Mouse (Mus musculus) thymus, postnatal 25 days (tissue): Measurements from ENCODE around the gene Gm20388.
A peak's percentile ranks its signal among the peaks of the same experiment; 100 is the strongest.

ENCODE experiments used
- DNase-seq: peaks from one replicate; pipeline ENCODE4 v3.0.0; 2022

Gene Gm20388

DNA sequence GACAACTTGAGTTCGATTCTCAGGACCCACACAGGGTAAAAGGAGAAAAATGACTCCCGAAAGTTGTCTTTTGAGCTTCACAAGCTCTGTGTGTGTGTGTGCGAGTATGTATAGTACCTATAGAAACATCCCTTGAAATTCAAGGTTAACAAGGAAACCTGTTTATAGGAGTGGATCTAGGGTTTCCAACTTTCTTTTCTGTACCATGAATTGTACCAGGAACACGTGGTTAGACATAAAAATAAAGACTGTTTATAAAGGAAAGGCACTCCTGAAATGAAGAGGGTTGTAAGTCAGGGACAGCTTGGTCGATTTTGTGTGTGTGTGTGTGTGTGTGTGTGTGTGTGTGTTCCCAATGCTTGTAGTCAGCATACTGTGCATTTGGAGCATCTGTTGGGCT is 1198.0 kb downstream of the Gm20388 start:
- DNase-seq = no peak

DNA sequence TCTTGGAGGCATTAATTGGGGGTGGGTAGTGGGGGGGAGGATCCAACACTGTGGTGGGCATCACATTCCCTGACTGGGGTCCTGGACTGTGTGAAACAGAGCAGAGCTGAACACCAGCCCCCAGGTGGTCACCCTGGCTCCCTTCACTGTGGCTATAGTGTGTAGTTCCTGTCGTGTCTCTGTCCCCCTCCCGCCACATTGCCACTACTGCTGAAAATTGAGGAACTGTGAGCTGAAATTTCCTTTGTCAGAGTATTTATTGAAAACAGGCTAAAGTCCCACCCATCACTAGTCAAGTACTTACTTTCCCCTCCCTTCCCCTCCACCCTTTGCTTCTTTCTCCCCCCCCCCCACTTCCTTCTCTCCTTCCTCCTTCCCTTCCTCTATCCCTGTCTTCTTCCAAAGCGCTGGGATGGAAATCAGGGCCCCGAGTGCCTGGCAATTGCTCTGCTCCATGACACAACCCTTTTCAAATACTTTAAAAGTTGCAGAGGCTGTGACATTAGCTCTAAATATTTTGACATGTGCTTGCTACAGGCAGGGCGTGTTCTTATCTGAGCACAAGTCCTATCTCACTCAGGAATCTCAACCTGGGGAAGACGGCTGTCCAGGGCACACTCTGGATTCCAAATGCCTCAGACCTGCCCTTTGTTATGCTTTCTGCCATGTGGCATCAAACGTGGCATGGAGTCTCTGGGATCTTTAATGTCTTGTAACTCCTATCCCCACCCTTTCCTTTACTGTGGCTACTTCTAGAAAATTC is 1200.7 kb downstream of the Gm20388 start:
- no peak for DNase-seq

DNA sequence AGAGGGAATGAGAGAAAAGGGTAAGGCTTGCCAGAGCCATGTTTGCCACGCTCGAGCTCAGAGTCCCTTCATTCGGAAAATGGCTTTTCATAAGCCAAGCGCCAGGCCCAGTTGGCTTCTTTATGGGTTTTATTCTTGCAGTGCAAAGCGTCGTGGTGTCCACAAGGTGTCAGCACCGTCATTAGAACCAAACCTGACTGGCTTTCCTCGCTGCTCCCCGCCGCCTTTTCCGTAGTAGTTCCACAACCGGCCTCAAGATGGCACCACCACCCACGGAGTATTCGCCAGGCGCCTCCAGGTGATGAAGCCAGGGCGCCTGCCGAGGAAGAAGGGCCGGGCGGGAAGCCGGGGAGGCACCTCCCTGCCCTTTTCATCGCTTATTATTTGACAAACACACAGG is 1202.6 kb downstream of the Gm20388 start:
- peak; percentile 97 for DNase-seq

DNA sequence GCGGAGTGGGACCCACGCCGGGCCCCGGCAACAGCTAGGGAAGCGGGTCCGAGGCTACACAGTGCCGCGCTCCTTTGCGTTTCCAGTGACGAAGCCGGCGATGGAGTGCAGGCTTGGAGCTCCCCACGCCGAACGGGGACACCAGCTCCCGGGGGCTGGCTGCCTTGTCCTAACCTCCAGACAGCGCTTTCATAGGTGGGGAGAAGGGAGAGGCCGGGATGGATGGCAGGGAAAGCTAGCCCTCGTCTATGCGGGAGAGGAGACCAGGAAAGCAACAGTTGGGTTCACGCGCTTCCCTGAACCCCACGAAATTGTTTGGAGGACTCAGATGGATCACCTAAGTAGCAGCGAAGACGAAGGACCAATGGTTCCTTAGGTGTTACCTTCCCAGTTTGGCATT is 1204.5 kb downstream of the Gm20388 start:
- DNase-seq = no peak

DNA sequence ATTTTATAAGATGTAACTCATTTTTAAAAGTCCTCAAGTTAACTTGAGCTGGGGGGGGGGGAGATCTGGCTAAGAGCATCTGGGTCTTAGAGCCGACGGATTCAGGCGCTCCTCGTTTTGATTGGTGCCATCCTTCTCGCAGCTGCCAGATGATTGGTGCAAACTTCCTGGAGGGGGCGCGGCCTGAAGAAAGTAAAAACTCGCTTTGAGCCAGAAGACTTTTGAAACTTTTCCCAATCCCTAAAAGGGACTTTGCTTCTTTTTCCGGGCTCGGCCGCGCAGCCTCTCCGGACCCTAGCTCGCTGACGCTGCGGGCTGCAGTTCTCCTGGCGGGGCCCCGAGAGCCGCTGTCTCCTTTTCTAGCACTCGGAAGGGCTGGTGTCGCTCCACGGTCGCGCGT is 1205.3 kb downstream of the Gm20388 start, which contains the start of gene Foxc2:
Foxc2 (plus strand) TSS at position 224 of the 400 bp plus-strand sequence.
- DNase-seq = peak; percentile 73

DNA sequence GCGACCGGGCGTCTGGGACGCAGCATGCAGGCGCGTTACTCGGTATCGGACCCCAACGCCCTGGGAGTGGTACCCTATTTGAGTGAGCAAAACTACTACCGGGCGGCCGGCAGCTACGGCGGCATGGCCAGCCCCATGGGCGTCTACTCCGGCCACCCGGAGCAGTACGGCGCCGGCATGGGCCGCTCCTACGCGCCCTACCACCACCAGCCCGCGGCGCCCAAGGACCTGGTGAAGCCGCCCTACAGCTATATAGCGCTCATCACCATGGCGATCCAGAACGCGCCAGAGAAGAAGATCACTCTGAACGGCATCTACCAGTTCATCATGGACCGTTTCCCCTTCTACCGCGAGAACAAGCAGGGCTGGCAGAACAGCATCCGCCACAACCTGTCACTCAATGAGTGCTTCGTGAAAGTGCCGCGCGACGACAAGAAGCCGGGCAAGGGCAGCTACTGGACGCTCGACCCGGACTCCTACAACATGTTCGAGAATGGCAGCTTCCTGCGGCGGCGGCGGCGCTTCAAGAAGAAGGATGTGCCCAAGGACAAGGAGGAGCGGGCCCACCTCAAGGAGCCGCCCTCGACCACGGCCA is 1206.0 kb downstream of the Gm20388 start:
- no peak for DNase-seq

DNA sequence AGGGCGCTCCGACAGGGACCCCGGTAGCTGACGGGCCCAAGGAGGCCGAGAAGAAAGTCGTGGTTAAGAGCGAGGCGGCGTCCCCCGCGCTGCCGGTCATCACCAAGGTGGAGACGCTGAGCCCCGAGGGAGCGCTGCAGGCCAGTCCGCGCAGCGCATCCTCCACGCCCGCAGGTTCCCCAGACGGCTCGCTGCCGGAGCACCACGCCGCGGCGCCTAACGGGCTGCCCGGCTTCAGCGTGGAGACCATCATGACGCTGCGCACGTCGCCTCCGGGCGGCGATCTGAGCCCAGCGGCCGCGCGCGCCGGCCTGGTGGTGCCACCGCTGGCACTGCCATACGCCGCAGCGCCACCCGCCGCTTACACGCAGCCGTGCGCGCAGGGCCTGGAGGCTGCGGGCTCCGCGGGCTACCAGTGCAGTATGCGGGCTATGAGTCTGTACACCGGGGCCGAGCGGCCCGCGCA is 1206.6 kb downstream of the Gm20388 start:
- no peak for DNase-seq

DNA sequence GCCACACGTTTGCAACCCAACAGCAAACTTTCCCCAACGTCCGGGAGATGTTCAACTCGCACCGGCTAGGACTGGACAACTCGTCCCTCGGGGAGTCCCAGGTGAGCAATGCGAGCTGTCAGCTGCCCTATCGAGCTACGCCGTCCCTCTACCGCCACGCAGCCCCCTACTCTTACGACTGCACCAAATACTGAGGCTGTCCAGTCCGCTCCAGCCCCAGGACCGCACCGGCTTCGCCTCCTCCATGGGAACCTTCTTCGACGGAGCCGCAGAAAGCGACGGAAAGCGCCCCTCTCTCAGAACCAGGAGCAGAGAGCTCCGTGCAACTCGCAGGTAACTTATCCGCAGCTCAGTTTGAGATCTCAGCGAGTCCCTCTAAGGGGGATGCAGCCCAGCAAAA is 1207.3 kb downstream of the Gm20388 start:
- no peak for DNase-seq

DNA sequence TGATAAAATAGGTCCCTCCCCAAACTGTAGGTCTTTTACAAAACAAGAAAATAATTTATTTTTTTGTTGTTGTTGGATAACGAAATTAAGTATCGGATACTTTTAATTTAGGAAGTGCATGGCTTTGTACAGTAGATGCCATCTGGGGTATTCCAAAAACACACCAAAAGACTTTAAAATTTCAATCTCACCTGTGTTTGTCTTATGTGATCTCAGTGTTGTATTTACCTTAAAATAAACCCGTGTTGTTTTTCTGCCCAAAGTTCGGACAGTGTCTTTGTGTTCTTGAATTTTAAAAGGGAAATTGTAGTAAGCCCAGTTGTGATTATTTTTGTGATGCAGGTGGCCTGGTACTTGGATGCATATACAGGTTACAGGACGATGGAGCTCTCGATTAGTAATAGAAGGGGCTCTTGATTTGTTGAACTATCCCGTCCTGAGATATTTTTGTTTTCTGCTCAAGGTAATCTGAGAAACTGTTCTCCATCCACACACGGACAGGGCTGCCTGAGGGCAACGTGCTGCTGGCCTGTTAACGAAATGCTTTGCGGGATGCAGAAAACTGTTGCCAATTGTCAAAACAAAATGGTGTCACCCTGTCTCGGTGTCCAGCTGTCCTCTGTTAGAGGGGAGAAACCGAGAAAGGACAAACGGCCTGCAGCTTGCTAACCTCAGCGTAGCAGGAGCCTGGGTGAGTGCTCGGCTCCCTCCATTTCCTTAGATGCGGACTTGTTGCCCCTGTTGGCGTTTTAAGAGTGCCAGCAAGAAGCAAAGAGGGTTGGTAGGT is 1208.2 kb downstream of the Gm20388 start:
- DNase-seq = no peak

DNA sequence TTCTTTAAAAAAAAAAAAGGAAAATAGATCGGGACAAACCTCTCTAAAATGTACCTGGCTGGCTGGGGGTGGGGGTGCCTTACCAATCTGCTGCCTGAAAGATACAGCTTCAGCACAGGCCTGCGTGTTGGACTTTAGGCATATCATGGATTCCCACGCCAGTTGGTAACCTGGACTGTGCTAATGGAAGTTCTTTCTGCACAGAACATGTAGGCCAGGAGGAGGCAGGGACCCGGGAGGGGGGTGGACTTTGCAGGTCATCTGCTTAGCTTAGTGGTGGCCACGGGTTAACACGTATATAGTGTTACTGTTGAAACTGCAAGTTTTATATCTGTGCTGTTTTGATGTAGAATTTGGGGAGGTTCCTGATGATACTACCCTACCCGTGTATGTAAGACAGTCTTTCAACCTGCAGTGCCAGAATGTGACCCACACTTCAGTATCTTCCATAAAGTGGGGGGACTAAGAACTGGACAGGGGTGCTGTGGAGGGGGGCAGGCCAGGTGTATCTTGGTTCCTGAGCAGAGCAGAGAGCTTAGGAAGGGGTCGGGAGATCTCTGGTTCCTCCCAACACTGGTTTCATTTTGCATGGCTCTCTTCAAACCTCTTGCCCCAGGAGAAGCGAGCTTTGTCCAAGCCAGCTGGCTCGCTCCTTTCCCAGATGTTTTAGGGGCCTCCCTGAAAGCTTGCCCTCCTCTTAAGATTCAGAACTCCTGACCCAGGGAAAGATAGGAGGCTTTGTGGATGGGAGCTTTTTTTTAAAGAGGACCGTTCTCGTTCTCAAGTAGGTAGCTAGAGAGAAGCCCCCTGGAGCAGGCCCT is 1209.2 kb downstream of the Gm20388 start:
- no peak for DNase-seq

DNA sequence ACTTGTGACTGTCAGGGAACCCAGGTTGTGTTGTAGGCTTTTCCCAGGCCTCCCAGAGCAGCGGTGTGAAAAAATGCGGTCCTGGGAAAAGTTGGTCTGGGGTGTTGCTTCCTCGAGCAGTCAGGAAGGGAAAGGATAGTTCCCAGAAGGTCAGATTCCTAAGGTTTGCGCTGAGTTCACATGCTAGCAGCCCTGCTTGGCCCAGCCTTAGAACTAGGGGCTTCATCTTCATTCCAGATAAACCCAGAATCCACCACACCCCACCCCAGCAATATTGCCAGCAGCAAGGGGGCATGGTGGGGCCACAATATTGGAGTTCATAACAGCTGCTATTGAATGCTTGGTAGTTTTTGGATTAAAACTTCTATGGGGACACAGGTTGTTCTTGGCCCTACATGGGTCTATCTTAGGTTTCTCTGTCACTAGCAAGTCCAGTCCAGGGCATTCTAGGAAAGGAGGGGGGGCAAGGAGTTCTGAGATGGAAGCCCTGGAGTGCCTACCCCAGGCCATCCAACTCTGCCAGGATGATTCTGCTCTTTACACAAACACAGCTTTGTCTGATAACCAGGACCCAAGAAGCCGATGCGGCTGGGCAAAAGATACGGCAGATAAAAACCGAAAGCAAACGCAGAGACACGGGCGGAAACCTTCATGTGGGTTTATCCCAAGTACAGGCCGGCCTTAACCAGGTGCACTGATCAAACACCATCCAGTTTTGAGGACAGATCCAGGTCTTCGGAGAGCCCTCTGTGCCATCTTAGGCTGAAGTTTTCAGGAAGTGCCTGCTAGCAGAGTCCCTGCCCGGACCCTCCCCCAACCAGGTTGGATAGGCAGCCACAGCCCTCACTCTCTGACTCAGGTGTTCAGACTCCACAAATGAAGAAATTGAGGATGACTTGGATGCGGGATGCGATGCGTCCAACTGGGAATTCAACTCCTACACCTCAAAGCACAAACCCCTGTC is 1210.1 kb downstream of the Gm20388 start:
- no peak for DNase-seq

DNA sequence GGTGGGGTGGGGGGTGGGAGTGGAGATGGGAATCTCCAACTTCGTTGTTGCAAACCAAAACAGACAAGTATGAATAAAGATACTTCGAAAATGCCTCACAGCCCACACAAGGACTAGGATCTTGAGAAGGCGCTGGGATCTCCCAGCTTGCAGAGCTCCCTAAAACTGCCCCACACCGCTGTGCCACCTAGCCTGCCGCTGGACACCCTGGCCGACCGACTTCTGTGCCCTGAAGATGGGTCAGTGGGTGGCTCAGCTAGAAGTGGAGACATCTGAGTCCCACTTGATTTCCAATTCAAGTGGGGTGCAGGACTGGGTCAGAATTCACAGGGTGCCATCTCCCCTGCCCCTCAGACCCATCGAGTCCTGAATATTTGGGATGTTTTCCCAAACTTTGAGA is 1211.1 kb downstream of the Gm20388 start:
- DNase-seq = no peak

DNA sequence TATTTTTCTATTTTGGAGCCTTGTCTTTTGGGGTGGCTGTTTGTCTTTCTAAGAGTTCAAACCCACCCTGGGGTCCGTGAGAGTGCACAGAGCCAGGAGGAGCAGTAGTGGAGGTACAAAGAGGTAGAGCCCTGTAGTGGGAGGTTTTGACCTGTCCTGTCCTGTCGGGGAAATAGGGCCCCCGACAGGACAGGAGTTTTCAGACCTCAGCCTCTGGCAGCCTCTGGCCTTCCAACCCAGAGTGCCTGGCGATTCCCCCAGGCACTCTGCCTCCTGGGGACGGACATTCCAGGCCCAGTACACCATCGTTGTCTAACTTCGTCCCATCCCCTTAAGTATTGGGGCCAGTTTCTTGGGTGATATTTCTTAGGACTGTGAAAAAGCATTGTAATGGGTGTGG is 1211.7 kb downstream of the Gm20388 start:
- DNase-seq = no peak

DNA sequence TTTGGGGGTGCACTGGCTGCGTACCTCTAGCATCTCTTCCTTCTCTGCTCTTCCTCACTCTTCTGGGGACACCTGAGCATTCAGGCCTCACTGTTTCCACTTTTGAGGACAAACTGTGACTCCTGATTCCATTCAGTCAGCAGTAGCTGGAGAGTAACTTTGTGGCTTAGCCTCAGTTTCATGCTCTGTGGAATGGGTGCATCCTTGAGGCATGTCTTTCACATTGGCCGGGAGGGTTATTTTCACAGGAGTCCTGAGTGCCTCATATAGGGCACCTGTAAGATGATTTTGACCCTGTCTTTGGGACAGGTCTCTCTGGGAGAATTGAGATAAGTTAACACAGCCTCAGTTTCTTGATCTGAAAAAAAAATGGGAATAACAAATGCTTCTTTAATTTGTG is 1212.5 kb downstream of the Gm20388 start:
- DNase-seq = no peak

DNA sequence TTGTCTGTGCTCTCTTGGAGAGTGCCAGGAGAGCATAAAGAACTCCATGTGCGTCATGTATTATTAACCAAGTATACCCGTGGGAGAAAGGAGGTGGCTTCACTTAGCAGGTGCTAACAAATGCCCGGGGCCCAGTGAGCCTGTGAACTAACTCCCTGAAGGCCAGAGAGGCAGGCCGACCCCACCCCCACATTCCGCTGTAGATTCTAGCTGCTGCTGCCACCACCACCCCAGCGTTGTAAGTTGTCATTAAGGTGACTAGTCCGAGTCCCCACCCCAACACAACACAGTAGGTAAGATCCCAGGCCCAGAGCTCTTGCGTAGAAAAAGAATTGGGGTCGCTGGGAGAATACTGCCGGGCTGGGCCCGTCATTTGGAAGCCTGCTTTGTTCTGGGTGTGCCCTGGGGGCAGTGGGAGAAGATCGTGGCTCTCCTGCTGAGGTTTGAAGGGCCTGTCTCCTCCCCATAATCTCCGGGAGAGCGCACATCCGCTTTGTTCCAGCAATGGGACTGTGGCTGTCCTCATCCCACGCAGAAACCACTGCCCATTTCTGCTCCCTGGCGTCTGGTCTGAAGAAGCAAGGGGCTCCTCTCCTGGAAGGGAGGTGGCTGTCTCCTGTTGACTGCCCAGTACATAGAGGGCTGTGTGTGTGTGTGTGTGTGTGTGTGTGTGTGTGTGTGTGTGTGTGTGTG is 1214.1 kb downstream of the Gm20388 start:
- DNase-seq = no peak

DNA sequence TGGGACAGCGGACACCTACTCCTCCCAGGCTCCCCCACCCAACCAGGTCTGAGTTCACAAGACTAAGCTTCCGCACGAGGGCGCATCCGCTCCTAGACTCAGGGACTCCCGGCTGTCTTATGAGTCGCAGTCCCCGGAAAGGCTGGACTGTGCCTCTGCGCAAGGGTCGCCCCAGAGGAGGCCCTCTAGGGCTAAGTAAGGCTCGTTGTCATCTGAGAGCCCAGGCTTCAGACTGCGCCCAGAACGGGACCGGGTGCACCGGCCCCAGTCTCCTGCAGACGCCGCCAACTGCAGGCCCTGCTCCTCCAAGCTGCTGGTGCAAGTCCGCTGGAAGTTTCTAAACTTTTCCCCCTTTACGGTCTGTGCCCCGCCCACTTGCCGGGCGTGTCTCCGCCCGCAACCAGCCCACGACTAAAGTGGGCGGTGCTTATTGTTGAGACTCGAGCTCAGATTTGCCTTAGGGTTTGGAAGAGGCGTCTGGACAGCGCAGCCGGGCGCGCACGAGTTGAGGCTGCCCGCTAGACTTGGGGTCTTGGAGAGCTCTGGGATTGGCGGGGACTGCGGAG is 1214.8 kb downstream of the Gm20388 start:
- peak; percentile 25 for DNase-seq

DNA sequence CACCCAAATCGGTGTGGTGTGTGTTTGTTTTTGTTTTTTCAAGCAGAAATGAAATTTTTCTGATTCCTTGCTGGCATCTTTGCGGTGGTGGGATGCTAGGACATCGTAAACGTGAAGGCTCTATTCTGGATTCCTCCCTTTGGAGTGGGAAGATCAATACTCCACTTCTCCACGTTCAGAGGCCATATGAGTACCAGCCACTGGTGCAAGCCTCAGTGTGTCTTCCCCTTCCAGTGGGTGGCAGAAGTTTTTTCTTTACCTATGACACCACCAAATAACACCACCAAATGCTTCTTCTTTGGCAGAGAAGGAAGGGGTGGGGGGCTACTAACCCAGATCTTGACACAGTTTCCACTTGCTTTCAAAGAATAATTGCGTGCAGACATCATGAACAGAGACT is 1215.5 kb downstream of the Gm20388 start:
- no peak for DNase-seq

DNA sequence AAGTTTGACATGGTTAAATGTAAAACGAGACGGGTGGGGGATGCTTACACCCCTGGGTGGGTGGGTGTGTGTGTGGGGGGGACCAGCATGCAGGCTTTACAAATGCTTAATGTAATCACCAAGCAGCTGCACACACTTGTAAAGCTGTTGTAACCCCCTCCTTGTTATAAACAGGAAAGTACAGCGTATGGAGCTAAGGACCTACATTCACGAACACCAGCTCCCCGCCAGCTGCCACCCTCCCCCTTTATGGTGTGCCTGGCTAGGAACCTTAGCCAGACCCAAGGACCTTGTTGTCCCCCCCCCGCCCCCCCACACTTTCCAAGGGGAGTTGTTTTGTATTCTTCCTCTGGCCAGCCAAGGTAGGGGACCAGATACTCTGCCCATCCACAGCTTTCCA is 1216.1 kb downstream of the Gm20388 start:
- no peak for DNase-seq

DNA sequence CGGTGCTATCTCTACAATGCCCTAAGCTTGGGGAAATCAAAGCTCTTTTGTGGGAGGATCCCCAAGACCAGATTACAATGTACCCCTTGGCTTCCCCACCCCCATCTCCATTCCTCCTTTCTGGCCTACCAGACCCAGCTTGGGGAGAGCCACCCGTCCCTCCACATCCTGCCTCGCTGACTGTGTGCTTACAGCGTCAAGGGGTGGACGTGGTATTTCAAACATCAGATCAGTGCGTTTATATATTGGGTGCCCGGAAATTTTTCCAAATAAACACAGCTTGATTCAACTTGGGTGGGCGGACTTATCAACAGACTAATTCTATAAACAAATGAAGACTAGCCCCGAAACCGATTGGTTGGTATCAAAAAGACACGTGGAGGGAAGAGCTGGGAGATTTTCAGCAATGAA is 1216.7 kb downstream of the Gm20388 start:
- no peak for DNase-seq

DNA sequence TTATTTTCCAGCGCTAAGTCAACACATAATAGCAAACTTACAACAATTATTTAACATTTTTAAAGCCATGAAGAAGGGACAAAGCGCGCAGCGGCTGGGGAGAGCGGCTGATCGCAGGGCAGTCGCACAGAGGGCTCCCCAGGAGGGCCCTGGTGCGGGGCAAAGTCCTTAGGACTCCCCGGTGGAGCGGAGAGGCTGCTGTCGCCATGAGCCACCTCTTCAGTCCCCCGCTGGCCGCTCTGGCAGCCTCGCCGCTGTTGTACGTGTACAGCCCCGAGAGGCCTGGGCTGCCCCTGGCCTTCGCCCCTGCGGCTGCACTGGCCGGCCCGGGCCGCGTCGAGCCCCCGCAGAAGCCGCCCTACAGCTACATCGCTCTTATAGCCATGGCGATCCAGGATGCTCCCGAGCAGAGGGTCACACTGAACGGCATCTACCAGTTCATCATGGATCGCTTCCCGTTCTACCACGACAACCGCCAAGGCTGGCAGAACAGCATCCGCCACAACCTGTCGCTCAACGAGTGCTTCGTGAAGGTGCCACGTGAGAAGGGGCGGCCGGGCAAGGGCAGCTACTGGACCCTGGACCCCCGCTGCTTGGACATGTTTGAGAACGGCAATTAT is 1217.2 kb downstream of the Gm20388 start, which contains the start of gene Foxl1:
Foxl1 (plus strand) TSS at position 185 of the 620 bp plus-strand sequence.
- DNase-seq = no peak
